Mouse (Mus musculus): ENCODE results near the gene Pfkl.

DNA sequence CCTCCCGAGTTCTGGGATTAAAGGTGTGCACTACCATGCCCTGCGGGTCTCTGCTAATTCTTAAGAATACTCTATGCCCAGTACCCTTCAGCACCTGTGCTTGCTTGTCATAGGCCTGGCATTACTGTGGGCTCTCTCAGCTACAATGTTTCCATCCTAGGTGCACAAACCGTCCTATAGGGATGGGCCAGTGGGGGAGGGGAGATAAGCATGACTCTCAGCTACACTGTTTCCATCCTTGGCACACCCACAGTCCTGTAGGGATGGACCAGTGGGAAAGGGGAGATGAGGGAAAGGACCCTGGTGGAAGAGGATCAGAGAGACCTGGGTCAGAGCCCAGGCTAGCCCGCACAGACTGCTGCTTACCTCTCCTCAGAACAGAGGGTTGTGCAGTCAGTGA lies 27.3 kb upstream of the Pfkl start:
- TF ChIP-seq CTCF (conservative IDR thresholded peaks at IDR 0.05; ENCODE audit: low read length) (no peak), NANOG (IDR thresholded peaks at IDR 0.05; ENCODE audit: borderline replicate concordance, low read length) (no peak), POU5F1 (IDR thresholded peaks at IDR 0.05; ENCODE audit: borderline replicate concordance, low read length) (no peak)

Measured in E14TG2a.4 (cell line).